Mouse (Mus musculus) spleen, postnatal 0 days (tissue): ENCODE results near the gene Vmn1r142. TPM values are rescaled to one million over a fixed set of nuclear protein-coding genes. Genes with fewer than 3 reads are reported as not detected.

Experiments used
- polyA plus RNA-seq: library from polyadenylated mRNA; unstranded; fragments of >200 nt; fragmentation: Nextera tagmentation; extraction: Ambion mirVana; gene quantifications from 2 replicates; pipeline ENCODE4 v1.2.1, GENCODE M21; 2015

Vmn1r142 gene
- polyA plus RNA-seq, result not detected in 2 replicates

DNA sequence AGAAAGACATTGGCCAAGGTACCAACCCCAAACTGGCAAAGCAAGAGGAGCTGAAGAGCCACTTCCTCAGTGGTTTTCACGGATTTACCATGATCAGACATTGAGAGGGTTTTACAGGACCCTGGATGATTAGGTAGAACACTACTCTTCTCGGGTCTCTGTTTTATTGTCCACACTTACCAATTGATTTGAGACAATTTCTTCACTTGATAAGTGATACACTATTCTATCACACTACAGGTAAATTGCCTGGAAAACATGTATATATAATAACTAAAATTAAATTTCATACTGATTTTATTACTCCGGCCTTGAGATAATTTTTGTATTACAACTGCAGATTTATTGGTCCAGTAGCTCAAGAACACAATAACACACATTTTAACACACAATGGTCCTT lies at the start of gene Vmn1r142:
Gene Vmn1r142, minus strand, starts transcription at position 101 of the 400 bp plus-strand sequence.

DNA sequence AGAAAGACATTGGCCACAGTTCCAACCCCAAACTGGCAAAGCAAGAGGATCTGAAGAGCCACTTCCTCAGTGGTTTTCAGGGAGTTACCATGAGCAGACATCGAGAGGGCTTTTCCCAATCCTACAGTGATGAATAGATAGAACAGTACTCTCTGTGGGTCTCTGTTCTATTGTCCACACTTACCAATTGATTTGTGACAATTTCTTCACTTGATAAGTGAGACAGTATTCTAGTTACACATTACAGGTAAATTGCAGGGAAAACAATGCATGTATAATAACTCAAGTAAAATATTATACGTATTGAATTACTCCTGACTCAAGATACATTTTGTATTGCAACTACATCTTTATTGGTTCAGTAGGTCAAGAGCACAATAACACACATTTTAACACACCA lies 37.3 kb upstream of the Vmn1r142 start, which contains the start of gene Gm8653:
Gene Gm8653, minus strand, starts transcription at position 101 of the 400 bp plus-strand sequence.

DNA sequence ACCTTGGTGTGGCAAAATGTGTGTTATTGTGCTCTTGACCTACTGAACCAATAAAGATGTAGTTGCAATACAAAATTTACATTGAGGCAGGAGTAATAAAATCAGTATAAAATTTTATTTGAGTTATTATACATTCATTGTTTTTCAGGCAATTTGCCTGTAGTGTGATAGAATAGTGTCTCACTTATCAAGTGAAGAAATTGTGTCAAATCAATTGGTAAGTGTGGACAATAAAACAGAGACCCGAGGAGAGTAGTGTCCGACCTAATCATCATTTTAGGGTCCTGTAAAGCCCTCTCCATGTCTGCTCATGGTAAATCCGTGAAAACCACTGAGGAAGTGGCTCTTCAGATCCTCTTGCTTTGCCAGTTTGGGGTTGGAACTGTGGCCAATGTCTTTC lies 25.2 kb upstream of the Vmn1r142 start, which contains the start of gene Vmn1r143:
Gene Vmn1r143, plus strand, starts transcription at position 301 of the 400 bp plus-strand sequence.

DNA sequence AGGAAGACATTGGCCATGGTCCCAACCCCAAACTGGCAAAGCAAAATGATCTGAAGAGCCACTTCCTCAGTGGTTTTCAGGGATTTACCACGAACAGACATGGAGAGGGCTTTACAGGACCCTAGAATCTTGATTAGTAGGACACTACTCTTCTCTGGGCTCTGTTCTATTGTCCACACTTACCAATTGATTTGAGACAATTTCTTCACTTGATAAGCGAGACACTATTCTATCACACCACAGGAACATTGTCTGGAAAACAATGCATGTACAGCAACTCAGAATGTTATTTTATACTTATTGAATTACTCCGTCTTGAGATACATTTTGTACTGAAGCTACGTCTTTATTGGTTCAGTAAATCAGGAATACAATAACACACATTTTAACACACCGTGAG lies 29.2 kb downstream of the Vmn1r142 start, which contains the start of gene Gm10666:
Gene Gm10666, minus strand, starts transcription at position 101 of the 400 bp plus-strand sequence.

DNA sequence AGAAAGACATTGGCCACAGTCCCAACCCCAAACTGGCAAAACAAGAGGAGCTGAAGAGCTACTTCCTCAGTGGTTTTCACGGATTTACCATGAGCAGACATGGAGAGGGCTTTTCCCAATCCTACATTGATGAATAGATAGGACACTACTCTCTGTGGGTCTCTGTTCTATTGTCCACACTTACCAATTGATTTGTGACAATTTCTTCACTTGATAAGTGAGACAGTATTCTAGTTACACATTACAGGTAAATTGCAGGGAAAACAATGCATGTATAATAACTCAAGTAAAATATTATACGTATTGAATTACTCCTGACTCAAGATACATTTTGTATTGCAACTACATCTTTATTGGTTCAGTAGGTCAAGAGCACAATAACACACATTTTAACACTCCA lies 45.7 kb downstream of the Vmn1r142 start, which contains the start of gene Gm16451:
Gene Gm16451, minus strand, starts transcription at position 101 of the 400 bp plus-strand sequence.

Other genes with a start within 250 kb of the Vmn1r142 start
- not detected in 2 replicates for gene Gm5891, start 242.7 kb downstream of the Vmn1r142 start, polyA plus RNA-seq
- gene Vmn1r137, start 169.4 kb downstream of the Vmn1r142 start, polyA plus RNA-seq, result not detected in 2 replicates
- not detected in 2 replicates for gene Vmn1r138, start 135.1 kb downstream of the Vmn1r142 start, polyA plus RNA-seq
- not detected in 2 replicates for gene Gm6176, start 107.7 kb downstream of the Vmn1r142 start, polyA plus RNA-seq
- gene Vmn1r139, start 95.0 kb downstream of the Vmn1r142 start, polyA plus RNA-seq, result not detected in 2 replicates
- not detected in 2 replicates for gene Gm16451, start 45.8 kb downstream of the Vmn1r142 start, polyA plus RNA-seq
- gene Gm10666, start 29.3 kb downstream of the Vmn1r142 start, polyA plus RNA-seq, result not detected in 2 replicates
- gene Vmn1r143, start 25.3 kb upstream of the Vmn1r142 start, polyA plus RNA-seq, result not detected in 2 replicates
- not detected in 2 replicates for gene Gm8653, start 37.2 kb upstream of the Vmn1r142 start, polyA plus RNA-seq
- gene Gm8453, start 65.4 kb upstream of the Vmn1r142 start, polyA plus RNA-seq, result not detected in 2 replicates
- not detected in 2 replicates for gene Gm4187, start 165.7 kb upstream of the Vmn1r142 start, polyA plus RNA-seq
- not detected in 2 replicates for gene Gm8660, start 207.0 kb upstream of the Vmn1r142 start, polyA plus RNA-seq
- gene Vmn1r148, start 249.5 kb upstream of the Vmn1r142 start, polyA plus RNA-seq, result not detected in 2 replicates